Mouse (Mus musculus) olfactory bulb, adult 2 months (tissue): ENCODE results near the gene Dffb.

Experiments
- CTCF ChIP-seq: fragments of 200-500 bp; IDR thresholded peaks from 2 replicates; pipeline ENCODE4 v1.5.1; 2012; ENCODE audit warnings: low read depth, mild to moderate bottlenecking, low read length, moderate library complexity; ENCODE audit not compliant: insufficient read depth
- POLR2A ChIP-seq: fragments of 200-500 bp; IDR thresholded peaks from 2 replicates; pipeline ENCODE4 v1.6.1; 2012; ENCODE audit warnings: mild to moderate bottlenecking, low read depth, low read length, moderate library complexity; ENCODE audit not compliant: insufficient read depth

DNA sequence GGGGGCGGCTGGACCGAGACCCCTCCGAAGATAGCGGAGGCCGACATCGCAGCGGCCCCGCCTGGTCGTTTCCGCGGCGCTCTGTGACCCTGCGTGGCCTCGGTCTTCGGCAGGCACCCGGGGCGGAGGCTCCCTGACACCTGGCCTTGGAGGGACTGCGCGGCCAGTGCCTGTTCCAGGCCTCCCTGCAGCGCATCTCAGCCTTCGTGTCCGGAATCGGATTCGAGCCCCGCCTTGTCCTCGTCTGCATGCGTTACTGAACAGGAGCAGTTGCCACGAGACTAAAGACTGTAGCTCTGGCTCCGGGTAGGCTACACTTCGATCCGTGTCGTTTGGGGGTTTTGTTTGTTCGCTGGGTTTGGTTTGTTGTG is 351 bp upstream of the Dffb start:
- TF ChIP-seq CTCF, result no peak
- TF ChIP-seq POLR2A, result no peak; the same call in 1 of the 2 replicates
